Mouse (Mus musculus): ENCODE measurements around the gene Usf1. TPM values are rescaled to one million over a fixed set of nuclear protein-coding genes. Genes with fewer than 3 reads are reported as not detected.

Usf1 gene
- polyA plus RNA-seq, 1 experiment, result 70.1 TPM

DNA sequence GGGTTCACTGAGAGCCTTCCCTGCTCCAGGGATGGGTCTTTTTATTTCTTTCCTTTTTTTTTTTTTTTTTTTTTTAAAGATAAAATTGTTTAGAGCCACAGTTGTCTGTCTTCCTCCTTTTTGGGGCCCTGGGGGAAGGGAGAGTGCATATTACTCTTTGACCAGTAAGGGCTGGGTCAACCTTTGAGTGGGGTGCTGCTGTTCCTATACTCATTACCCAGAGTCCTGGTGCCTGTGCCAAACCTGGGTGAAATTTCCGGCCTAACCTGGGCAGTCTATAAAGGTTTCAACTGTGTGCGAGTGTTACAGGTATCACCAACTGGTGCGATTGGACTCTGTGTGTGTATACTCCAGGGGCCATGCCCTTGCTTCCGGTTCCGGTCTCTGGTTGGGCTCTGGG lies 7.5 kb downstream of the Usf1 start, which contains the start of gene Tstd1:
Tstd1 (plus strand) TSS at position 213 of the 400 bp plus-strand sequence.
- H3K79me3 ChIP-seq (ENCODE audit: low read depth), result peaks cover 10% of the 10 kb centered on the region
- peaks cover 33% of the 10 kb centered on the region for H3K36me3 ChIP-seq (ENCODE audit: control insufficient read depth, insufficient read depth)
- no peak within 1 kb of the TSS for H3ac ChIP-seq (ENCODE audit: control insufficient read depth, insufficient read length, low read depth)
- TF ChIP-seq MYOD1 (IDR thresholded peaks at IDR 0.05; ENCODE audit: control insufficient read depth, insufficient read length, low read depth) (no peak), FOSL1 (IDR thresholded peaks at IDR 0.05; ENCODE audit: insufficient read depth, low read length, poor library complexity, severe bottlenecking) (no peak), USF1 (IDR thresholded peaks at IDR 0.05; ENCODE audit: low read depth) (no peak), CEBPB (IDR thresholded peaks at IDR 0.05; ENCODE audit: low read depth) (no peak), CTCF (IDR thresholded peaks at IDR 0.05; ENCODE audit: control insufficient read depth, insufficient read depth, insufficient read length) (no peak), MYOG (IDR thresholded peaks at IDR 0.05; ENCODE audit: control insufficient read depth, extremely low read depth, insufficient read length) (no peak), MAX (IDR thresholded peaks at IDR 0.05) (no peak)
- H3K27me3 ChIP-seq (ENCODE audit: control insufficient read depth, insufficient read depth, insufficient read length), result no peaks in the 10 kb centered on the region
- no peak within 1 kb of the TSS for H3K4me3 ChIP-seq (ENCODE audit: insufficient read depth, poor library complexity, severe bottlenecking)
- H3K79me2 ChIP-seq (ENCODE audit: control insufficient read depth, insufficient read depth), result peaks cover 18% of the 10 kb centered on the region

DNA sequence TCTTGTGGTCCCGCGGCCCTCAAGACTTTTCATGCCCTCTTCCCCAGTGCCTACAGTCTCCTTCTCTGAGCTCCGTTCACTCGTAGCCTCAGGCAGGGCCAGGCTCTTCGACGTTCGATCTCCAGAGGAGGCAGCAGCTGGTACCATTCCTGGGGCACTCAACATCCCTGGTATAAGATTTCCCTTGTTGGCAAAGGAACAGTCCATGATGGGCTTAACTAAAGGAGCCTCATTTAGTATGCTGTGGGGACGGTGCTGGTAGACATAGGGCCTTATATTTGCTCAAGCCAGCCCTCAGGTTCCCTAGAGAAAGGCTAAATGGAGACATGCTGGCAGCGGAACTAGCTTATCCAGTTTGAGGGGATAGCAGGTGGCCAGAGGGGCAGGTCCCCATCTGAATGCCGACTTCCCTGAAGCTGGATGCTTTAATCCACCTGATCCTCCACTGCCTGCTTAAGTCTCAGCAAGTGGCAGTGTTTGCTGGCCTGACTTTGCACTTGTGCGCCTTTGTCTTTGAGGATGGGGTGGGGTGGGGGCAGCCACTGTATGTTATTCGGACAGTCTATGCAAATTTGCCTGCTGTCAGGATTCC lies 8.3 kb downstream of the Usf1 start:
- Histone ChIP-seq H3K36me3 (ENCODE audit: control insufficient read depth, insufficient read depth) (peaks cover 33% of the 10 kb centered on the region), H3K4me3 (ENCODE audit: insufficient read depth, poor library complexity, severe bottlenecking) (no peak overlapping the region), H3K79me3 (ENCODE audit: low read depth) (peaks cover 3% of the 10 kb centered on the region), H3K79me2 (ENCODE audit: control insufficient read depth, insufficient read depth) (peaks cover 10% of the 10 kb centered on the region), H3K27me3 (ENCODE audit: control insufficient read depth, insufficient read depth, insufficient read length) (no peaks in the 10 kb centered on the region), H3ac (ENCODE audit: control insufficient read depth, insufficient read length, low read depth) (no peak overlapping the region)
- no peak for TF ChIP-seq USF1 (IDR thresholded peaks at IDR 0.05; ENCODE audit: low read depth)
- TF ChIP-seq CTCF (IDR thresholded peaks at IDR 0.05; ENCODE audit: control insufficient read depth, insufficient read depth, insufficient read length), result no peak
- no peak for TF ChIP-seq MYOG (IDR thresholded peaks at IDR 0.05; ENCODE audit: control insufficient read depth, extremely low read depth, insufficient read length)

DNA sequence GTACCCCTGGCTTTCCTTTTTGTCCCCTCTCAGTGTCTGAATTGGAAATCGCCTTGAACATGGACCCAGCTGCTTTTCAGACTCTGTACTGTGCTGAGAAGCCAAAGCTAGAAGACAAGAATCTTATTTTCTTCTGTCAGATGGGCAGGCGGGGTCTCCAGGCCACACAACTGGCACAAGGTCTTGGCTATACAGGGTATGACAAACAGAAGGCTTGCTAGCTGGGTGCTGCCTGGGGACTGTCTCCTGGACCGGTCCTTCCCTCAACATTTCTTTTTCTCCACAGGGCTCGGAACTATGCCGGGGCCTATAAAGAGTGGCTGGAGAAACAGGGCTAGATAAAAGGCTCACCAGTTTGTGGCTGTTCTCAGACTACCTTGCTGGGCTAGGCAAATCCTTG lies 8.8 kb downstream of the Usf1 start:
- Histone ChIP-seq H3ac (ENCODE audit: control insufficient read depth, insufficient read length, low read depth) (no peak overlapping the region), H3K79me2 (ENCODE audit: control insufficient read depth, insufficient read depth) (peaks cover 5% of the 10 kb centered on the region), H3K27me3 (ENCODE audit: control insufficient read depth, insufficient read depth, insufficient read length) (no peaks in the 10 kb centered on the region), H3K79me3 (ENCODE audit: low read depth) (peaks cover 2% of the 10 kb centered on the region), H3K4me3 (ENCODE audit: insufficient read depth, poor library complexity, severe bottlenecking) (no peak overlapping the region), H3K36me3 (ENCODE audit: control insufficient read depth, insufficient read depth) (peaks cover 33% of the 10 kb centered on the region)
- no peak for TF ChIP-seq MAX (IDR thresholded peaks at IDR 0.05)
- TF ChIP-seq CTCF (IDR thresholded peaks at IDR 0.05; ENCODE audit: control insufficient read depth, insufficient read depth, insufficient read length), result no peak
- TF ChIP-seq MYOD1 (IDR thresholded peaks at IDR 0.05; ENCODE audit: control insufficient read depth, insufficient read length, low read depth), result no peak
- no peak for TF ChIP-seq MYOG (IDR thresholded peaks at IDR 0.05; ENCODE audit: control insufficient read depth, extremely low read depth, insufficient read length)
- no peak for TF ChIP-seq CEBPB (IDR thresholded peaks at IDR 0.05; ENCODE audit: low read depth)
- no peak for TF ChIP-seq FOSL1 (IDR thresholded peaks at IDR 0.05; ENCODE audit: insufficient read depth, low read length, poor library complexity, severe bottlenecking)
- TF ChIP-seq USF1 (IDR thresholded peaks at IDR 0.05; ENCODE audit: low read depth), result no peak

DNA sequence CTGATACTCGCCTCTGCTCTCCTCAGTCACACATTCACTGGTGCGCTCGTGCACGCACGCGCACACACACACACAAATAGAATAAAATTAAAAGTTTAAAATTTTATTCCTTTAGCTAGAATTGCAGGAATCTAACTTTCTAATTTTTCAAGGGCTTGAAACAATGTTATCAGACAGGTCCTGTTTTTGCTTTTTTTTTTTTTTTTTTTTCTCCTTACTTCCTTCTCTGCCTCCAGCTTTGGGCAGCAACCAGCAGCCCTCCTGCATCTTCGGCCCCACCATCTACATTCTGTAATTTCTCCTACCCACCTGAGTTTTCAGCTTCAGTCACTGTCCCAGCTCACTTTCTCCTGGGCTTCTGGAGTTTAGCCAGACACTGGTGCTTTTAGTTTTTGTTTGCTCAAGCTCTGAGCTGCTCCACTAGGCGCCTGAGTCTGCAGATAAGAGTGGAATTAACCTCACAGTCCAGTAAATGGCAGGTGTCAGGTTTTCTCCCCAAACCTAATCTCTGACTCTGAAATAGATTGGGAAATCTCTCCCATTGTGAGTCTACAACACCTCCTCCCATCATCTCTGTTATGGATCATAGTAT lies 11.5 kb downstream of the Usf1 start:
- H3K36me3 ChIP-seq (ENCODE audit: control insufficient read depth, insufficient read depth), result peaks cover 24% of the 10 kb centered on the region
- no peaks in the 10 kb centered on the region for H3K79me3 ChIP-seq (ENCODE audit: low read depth)
- no peaks in the 10 kb centered on the region for H3K79me2 ChIP-seq (ENCODE audit: control insufficient read depth, insufficient read depth)
- no peak overlapping the region for H3K4me3 ChIP-seq (ENCODE audit: insufficient read depth, poor library complexity, severe bottlenecking)
- no peaks in the 10 kb centered on the region for H3K27me3 ChIP-seq (ENCODE audit: control insufficient read depth, insufficient read depth, insufficient read length)
- H3ac ChIP-seq (ENCODE audit: control insufficient read depth, insufficient read length, low read depth), result no peak overlapping the region
- TF ChIP-seq CEBPB (IDR thresholded peaks at IDR 0.05; ENCODE audit: low read depth), result no peak
- TF ChIP-seq USF1 (IDR thresholded peaks at IDR 0.05; ENCODE audit: low read depth), result no peak
- TF ChIP-seq CTCF (IDR thresholded peaks at IDR 0.05; ENCODE audit: control insufficient read depth, insufficient read depth, insufficient read length), result no peak
- TF ChIP-seq MYOG (IDR thresholded peaks at IDR 0.05; ENCODE audit: control insufficient read depth, extremely low read depth, insufficient read length), result no peak
- no peak for TF ChIP-seq MAX (IDR thresholded peaks at IDR 0.05)
- TF ChIP-seq MYOD1 (IDR thresholded peaks at IDR 0.05; ENCODE audit: control insufficient read depth, insufficient read length, low read depth), result no peak
- TF ChIP-seq FOSL1 (IDR thresholded peaks at IDR 0.05; ENCODE audit: insufficient read depth, low read length, poor library complexity, severe bottlenecking), result no peak

DNA sequence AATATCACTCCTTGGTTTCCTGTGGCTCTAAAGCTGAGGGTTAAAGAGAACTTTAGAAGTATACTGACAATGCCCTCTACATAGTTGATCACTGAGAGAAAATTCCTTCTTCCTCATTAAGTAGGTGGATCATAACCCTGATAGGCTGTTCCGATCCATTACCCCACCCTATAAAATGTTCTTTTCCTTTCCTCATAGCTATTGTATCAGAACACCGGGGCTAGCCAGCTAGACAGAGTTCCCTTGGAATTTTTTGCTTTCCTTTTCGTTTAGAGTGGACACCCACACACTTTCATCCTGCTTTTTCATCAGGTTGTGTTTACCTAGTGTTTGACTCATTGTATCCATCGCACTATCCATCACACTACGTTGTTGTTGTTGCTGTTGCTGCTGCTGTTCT lies 13.5 kb downstream of the Usf1 start:
- H3K36me3 ChIP-seq (ENCODE audit: control insufficient read depth, insufficient read depth), result peaks cover 5% of the 10 kb centered on the region
- TF ChIP-seq USF1 (IDR thresholded peaks at IDR 0.05; ENCODE audit: low read depth), result no peak
- TF ChIP-seq CTCF (IDR thresholded peaks at IDR 0.05; ENCODE audit: control insufficient read depth, insufficient read depth, insufficient read length), result no peak
- no peak for TF ChIP-seq FOSL1 (IDR thresholded peaks at IDR 0.05; ENCODE audit: insufficient read depth, low read length, poor library complexity, severe bottlenecking)
- TF ChIP-seq MYOG (IDR thresholded peaks at IDR 0.05; ENCODE audit: control insufficient read depth, extremely low read depth, insufficient read length), result no peak
- TF ChIP-seq CEBPB (IDR thresholded peaks at IDR 0.05; ENCODE audit: low read depth), result no peak
- TF ChIP-seq MAX (IDR thresholded peaks at IDR 0.05), result no peak
- TF ChIP-seq MYOD1 (IDR thresholded peaks at IDR 0.05; ENCODE audit: control insufficient read depth, insufficient read length, low read depth), result no peak
- no peaks in the 10 kb centered on the region for H3K27me3 ChIP-seq (ENCODE audit: control insufficient read depth, insufficient read depth, insufficient read length)
- H3K79me3 ChIP-seq (ENCODE audit: low read depth), result no peaks in the 10 kb centered on the region
- no peaks in the 10 kb centered on the region for H3K79me2 ChIP-seq (ENCODE audit: control insufficient read depth, insufficient read depth)
- H3K4me3 ChIP-seq (ENCODE audit: insufficient read depth, poor library complexity, severe bottlenecking), result no peak overlapping the region
- no peak overlapping the region for H3ac ChIP-seq (ENCODE audit: control insufficient read depth, insufficient read length, low read depth)
